Mouse (Mus musculus) heart, postnatal 0 days (tissue): ENCODE measurements at regions not wholly inside any gene's neighbourhood (a gene's known extent, or its start where the extent isn't known, plus 50 kb on each side); places are given as distances from the start of the nearest gene placed in this dataset.

Source experiments
- ATAC-seq: fragments of 200-750 bp; cut with Nextera tagmentation; 2 replicates; pipeline ENCODE4 v1.8.0; 2017; ENCODE audit warnings: low read depth, moderate number of reproducible peaks, moderate library complexity; ENCODE audit not compliant: insufficient read depth
- DNase-seq: peaks from one replicate; pipeline ENCODE4 v3.0.0-alpha.2; 2016; ENCODE audit warnings: low spot score
- H3K27ac ChIP-seq: fragments of 300-500 bp; sonication (generic); 2 replicates; pipeline ENCODE4 v1.5.1; 2014; ENCODE audit warnings: low read depth, mild to moderate bottlenecking
- H3K27me3 ChIP-seq: fragments of 300-500 bp; sonication (generic); 2 replicates; pipeline ENCODE4 v1.6.1; 2014; ENCODE audit warnings: low read length, mixed read lengths; ENCODE audit not compliant: control insufficient read depth, insufficient read depth
- H3K36me3 ChIP-seq: fragments of 300-500 bp; sonication (generic); replicated peaks from 2 replicates; pipeline ENCODE4 v1.6.1; 2014; ENCODE audit warnings: low read length, mixed read lengths; ENCODE audit not compliant: control insufficient read depth, insufficient read depth
- H3K4me1 ChIP-seq: fragments of 300-500 bp; sonication (generic); 2 replicates; pipeline ENCODE4 v1.6.1; 2014; ENCODE audit warnings: antibody characterized with exemption; ENCODE audit not compliant: control insufficient read depth, insufficient read depth
- H3K4me2 ChIP-seq: fragments of 300-500 bp; sonication (generic); 2 replicates; pipeline ENCODE4 v1.6.1; 2014; ENCODE audit warnings: low read depth, mild to moderate bottlenecking, low read length, moderate library complexity
- H3K4me3 ChIP-seq: fragments of 300-500 bp; sonication (generic); 2 replicates; pipeline ENCODE4 v1.5.1; 2014; ENCODE audit warnings: low read depth, low read length
- H3K9ac ChIP-seq: fragments of 300-500 bp; sonication (generic); replicated peaks from 2 replicates; pipeline ENCODE4 v1.6.1; 2014; ENCODE audit warnings: low read depth, low read length, mixed read lengths
- H3K9me3 ChIP-seq: fragments of 300-500 bp; sonication (generic); replicated peaks from 2 replicates; pipeline ENCODE4 v1.6.1; 2016; ENCODE audit warnings: low read length; ENCODE audit not compliant: control insufficient read depth
- CTCF ChIP-seq: IDR thresholded peaks from 2 replicates; pipeline ENCODE4 v1.5.1; 2016; ENCODE audit warnings: antibody characterized with exemption, control low read depth, low read depth
- EP300 ChIP-seq: IDR thresholded peaks from 2 replicates; pipeline ENCODE4 v1.6.1; 2016; ENCODE audit warnings: antibody characterized with exemption, low read depth
- WGBS: fragments of 180-500 bp; shearing (Covaris S2); extraction: QIAGEN DNeasy Blood & Tissue Kit; methylation state at CpG from one replicate; pipeline ENCODE4 v1.1.7; 2014; 5-methylcytosine and 5-hydroxymethylcytosine counted together

- DNase-seq (no peak), ATAC-seq (no peak)
- no peaks in the 10 kb centered on the region for H3K27me3 ChIP-seq
- TF ChIP-seq CTCF (no peak), EP300 (no peak)
- H3K4me3 ChIP-seq = no peak overlapping the region
- no peaks in the 10 kb centered on the region for H3K9me3 ChIP-seq
- 55% methylated on average over 5 of the region's 5 CpGs for WGBS
- no peak overlapping the region for H3K9ac ChIP-seq
- no peak overlapping the region for H3K27ac ChIP-seq
- H3K36me3 ChIP-seq = no peaks in the 10 kb centered on the region
- no peak overlapping the region for H3K4me2 ChIP-seq
- H3K4me1 ChIP-seq = no peaks in the 10 kb centered on the region
Observed at GRCm38 (mm10) chr14:48841278-48841677, 167.7 kb upstream of the Otx2 start.

- H3K36me3 ChIP-seq = no peaks in the 10 kb centered on the region
- H3K27ac ChIP-seq = no peak overlapping the region
- no peak overlapping the region for H3K4me3 ChIP-seq
- H3K4me1 ChIP-seq = no peaks in the 10 kb centered on the region
- H3K4me2 ChIP-seq = no peak overlapping the region
- TF ChIP-seq EP300 (no peak), CTCF (no peak)
- no peak overlapping the region for H3K9ac ChIP-seq
- no peak for DNase-seq
- H3K27me3 ChIP-seq = no peaks in the 10 kb centered on the region
- no peaks in the 10 kb centered on the region for H3K9me3 ChIP-seq
- 73% methylated on average over 6 of the region's 6 CpGs for WGBS
- no peak for ATAC-seq
Observed at GRCm38 (mm10) chr14:48837181-48837580, 163.6 kb upstream of the Otx2 start.

GRCm38 (mm10) chr14:48836071-48836470, 162.5 kb upstream of the Otx2 start:
- Histone ChIP-seq H3K27ac (no peak overlapping the region), H3K36me3 (no peaks in the 10 kb centered on the region), H3K4me1 (no peaks in the 10 kb centered on the region), H3K27me3 (no peaks in the 10 kb centered on the region), H3K9me3 (no peaks in the 10 kb centered on the region), H3K4me2 (no peak overlapping the region), H3K4me3 (no peak overlapping the region), H3K9ac (no peak overlapping the region)
- no peak for ATAC-seq
- no peak for TF ChIP-seq CTCF
- TF ChIP-seq EP300 = no peak
- WGBS = 78% methylated on average over 2 of the region's 2 CpGs
- DNase-seq = no peak

GRCm38 (mm10) chr14:48834416-48834815, 160.8 kb upstream of the Otx2 start:
- Histone ChIP-seq H3K36me3 (no peaks in the 10 kb centered on the region), H3K4me2 (no peak overlapping the region), H3K9me3 (no peaks in the 10 kb centered on the region), H3K4me3 (no peak overlapping the region), H3K27ac (no peak overlapping the region), H3K4me1 (no peaks in the 10 kb centered on the region), H3K9ac (no peak overlapping the region), H3K27me3 (no peaks in the 10 kb centered on the region)
- TF ChIP-seq CTCF (no peak), EP300 (no peak)
- ATAC-seq = no peak
- no peak for DNase-seq
- 91% methylated on average over 2 of the region's 2 CpGs for WGBS

GRCm38 (mm10) chr14:48826421-48826820, 152.8 kb upstream of the Otx2 start:
- DNase-seq = no peak
- no peak overlapping the region for H3K4me2 ChIP-seq
- H3K9ac ChIP-seq = no peak overlapping the region
- H3K27me3 ChIP-seq = no peaks in the 10 kb centered on the region
- no peak overlapping the region for H3K4me3 ChIP-seq
- H3K27ac ChIP-seq = no peak overlapping the region
- ATAC-seq = no peak
- H3K9me3 ChIP-seq = no peaks in the 10 kb centered on the region
- WGBS = 55% methylated on average over 5 of the region's 5 CpGs
- H3K4me1 ChIP-seq = no peaks in the 10 kb centered on the region
- H3K36me3 ChIP-seq = no peaks in the 10 kb centered on the region
- TF ChIP-seq EP300 = no peak
- TF ChIP-seq CTCF = no peak

- TF ChIP-seq EP300 = no peak
- TF ChIP-seq CTCF = no peak
- Histone ChIP-seq H3K36me3 (no peaks in the 10 kb centered on the region), H3K4me1 (no peaks in the 10 kb centered on the region), H3K4me3 (no peak overlapping the region), H3K9ac (no peak overlapping the region), H3K9me3 (no peaks in the 10 kb centered on the region), H3K27me3 (no peaks in the 10 kb centered on the region), H3K27ac (no peak overlapping the region), H3K4me2 (no peak overlapping the region)
- DNase-seq = no peak
- no peak for ATAC-seq
- WGBS = 41% methylated on average over 3 of the region's 3 CpGs
Observed at GRCm38 (mm10) chr14:48824375-48824774, 150.8 kb upstream of the Otx2 start.
